8 mouse cellular contexts compared by ENCODE assay signal in genomic region chr3:52985508-52985941, GRCm38 (mm10). TPM values are rescaled to one million over a fixed set of nuclear protein-coding genes. Genes with fewer than 3 reads are reported as not detected.
DNase-seq lines count a peak whose midpoint lies in the region; ATAC-seq and TF ChIP-seq lines count a peak whose summit lies in the region.
"Not testable (repeated sequence)": the region's sequence is repeated elsewhere in the genome, so short reads cannot be mapped to it uniquely, and the experiment has no call there.

No protein-coding gene starts in this region.

- DNase-seq in 3134 (ENCODE audit: extremely low read depth, insufficient read length, low spot score) (peak; percentile 76), NIH3T3 (ENCODE audit: low read depth) (peak; percentile 53)
- peak; percentile 41 for DNase-seq in c-Kit-positive CD71-positive TER-119-negative erythroid progenitor cells, embryonic 14.5 days (ENCODE audit: low read depth)
- DNase-seq in gastrocnemius, adult 2 months: peak; percentile 56
- peak; percentile 50 to 60 for DNase-seq in lung, postnatal 4 days
- peak; percentile 15 to 27 for DNase-seq in spleen, postnatal 36 days (ENCODE audit: low spot score in 2 of 2)

- H3K4me2 ChIP-seq in intestine, embryonic 16.5 days (ENCODE audit: low read depth, low read length); liver, embryonic 12.5 days: not testable (repeated sequence)

- not testable (repeated sequence) for TF ChIP-seq CTCF in gastrocnemius, adult 2 months (IDR thresholded peaks at IDR 0.05)

- not testable (repeated sequence) for H3K9me3 ChIP-seq in intestine, embryonic 16.5 days (ENCODE audit: control insufficient read depth, low read length); liver, embryonic 12.5 days (replicated peaks)

- WGBS in intestine, embryonic 16.5 days: 72% methylated on average over 6 of the region's 7 CpGs
- 15% methylated on average over 6 of the region's 7 CpGs for WGBS in liver, embryonic 12.5 days (ENCODE audit: insufficient replicate concordance)

- H3K27me3 ChIP-seq in intestine, embryonic 16.5 days (replicated peaks; ENCODE audit: control insufficient read depth, insufficient read depth, low read length); liver, embryonic 12.5 days (replicated peaks): not testable (repeated sequence)

- not testable (repeated sequence) for H3K4me3 ChIP-seq in gastrocnemius, adult 2 months; intestine, embryonic 16.5 days (ENCODE audit: low read length); liver, embryonic 12.5 days

- intact Hi-C loops in gastrocnemius, adult 2 months (cut with DNase I): not testable (repeated sequence)

- H3K9ac ChIP-seq in intestine, embryonic 16.5 days (ENCODE audit: low read depth, low read length); liver, embryonic 12.5 days: not testable (repeated sequence)

- not testable (repeated sequence) for H3K4me1 ChIP-seq in intestine, embryonic 16.5 days (ENCODE audit: control insufficient read depth, insufficient read depth, low read length); liver, embryonic 12.5 days

- peak; percentile 76 for ATAC-seq in intestine, embryonic 16.5 days
- peak; percentile 89 for ATAC-seq in liver, embryonic 12.5 days

- not testable (repeated sequence) for H3K36me3 ChIP-seq in intestine, embryonic 16.5 days (ENCODE audit: control insufficient read depth, insufficient read depth, low read length)
- peaks cover 43% of the 10 kb centered on the region for H3K36me3 ChIP-seq in liver, embryonic 12.5 days

- not testable (repeated sequence) for H3K27ac ChIP-seq in gastrocnemius, adult 2 months; intestine, embryonic 16.5 days (ENCODE audit: low read length); liver, embryonic 12.5 days

RNA-seq across cellular contexts. Expression of gene Cog6, which starts 31.5 kb away (rescaled TPM):
- 10 to 100 TPM; 42.1 to 45.1 TPM for total RNA-seq in gastrocnemius, adult 2 months (2021)
- polyA plus RNA-seq in intestine, embryonic 16.5 days (2015; fragmentation: Nextera tagmentation; extraction: Ambion mirVana): 37.5 and 40.4 TPM in 2 replicates
- 19.2 and 21.5 TPM in 2 replicates for polyA plus RNA-seq in liver, embryonic 12.5 days (2016; fragmentation: Nextera tagmentation; extraction: Ambion mirVana)

RNA-seq across cellular contexts. Expression of gene Lhfp, which starts 55.8 kb away (rescaled TPM):
- 10 to 100 TPM in 1 of 2 experiments, 1 to 10 TPM in 1; 10.0 to 16.6 TPM for total RNA-seq in gastrocnemius, adult 2 months (2021)
- polyA plus RNA-seq in intestine, embryonic 16.5 days (2015; fragmentation: Nextera tagmentation; extraction: Ambion mirVana): 39.3 and 39.6 TPM in 2 replicates
- polyA plus RNA-seq in liver, embryonic 12.5 days (2016; fragmentation: Nextera tagmentation; extraction: Ambion mirVana): 6.3 and 6.9 TPM in 2 replicates

Comparison
In these comparisons a context has a peak if more than half of its experiments do, and no peak if none do; other contexts are left out.
1. DNase-seq: peak in every context shown above with its lines; median percentile 76 in 3134; 56 in gastrocnemius, adult 2 months; 55 in lung, postnatal 4 days; 53 in NIH3T3; 41 in c-Kit-positive CD71-positive TER-119-negative erythroid progenitor cells, embryonic 14.5 days; 21 in spleen, postnatal 36 days.